Mouse (Mus musculus) intestine, embryonic 15.5 days (tissue): ENCODE data around the gene Gmpr. TPM values are rescaled to one million over a fixed set of nuclear protein-coding genes. Genes with fewer than 3 reads are reported as not detected.
"Not testable (repeated sequence)": the region's sequence is repeated elsewhere in the genome, so short reads cannot be mapped to it uniquely, and the experiment has no call there.

ENCODE experiments used
- ATAC-seq: fragments of 200-750 bp; cut with Nextera tagmentation; 2 replicates; pipeline ENCODE4 v1.8.0; 2017; ENCODE audit warnings: moderate TSS enrichment, moderate library complexity
- H3K27ac ChIP-seq: fragments of 300-500 bp; sonication (generic); 2 replicates; pipeline ENCODE4 v1.5.1; 2015; ENCODE audit warnings: mild to moderate bottlenecking, inconsistent platforms
- H3K27me3 ChIP-seq: fragments of 300-500 bp; sonication (generic); replicated peaks from 2 replicates; pipeline ENCODE4 v1.6.1; 2015; ENCODE audit warnings: inconsistent platforms
- H3K36me3 ChIP-seq: fragments of 300-500 bp; sonication (generic); 2 replicates; pipeline ENCODE4 v1.6.1; 2015; ENCODE audit warnings: inconsistent platforms
- H3K4me1 ChIP-seq: fragments of 300-500 bp; sonication (generic); replicated peaks from 2 replicates; pipeline ENCODE4 v1.6.1; 2015; ENCODE audit warnings: inconsistent platforms
- H3K4me2 ChIP-seq: fragments of 300-500 bp; sonication (generic); replicated peaks from 2 replicates; pipeline ENCODE4 v1.6.1; 2015; ENCODE audit warnings: mild to moderate bottlenecking, inconsistent platforms
- H3K4me3 ChIP-seq: fragments of 300-500 bp; sonication (generic); replicated peaks from 2 replicates; pipeline ENCODE4 v1.5.1; 2015; ENCODE audit warnings: inconsistent platforms
- H3K9ac ChIP-seq: fragments of 300-500 bp; sonication (generic); 2 replicates; pipeline ENCODE4 v1.6.1; 2015; ENCODE audit warnings: inconsistent platforms
- H3K9me3 ChIP-seq: fragments of 300-500 bp; sonication (generic); 2 replicates; pipeline ENCODE4 v1.6.1; 2016; ENCODE audit warnings: inconsistent platforms
- WGBS: fragments of 180-500 bp; shearing (Covaris S2); methylation state at CpG from one replicate; pipeline ENCODE4 v1.1.7; 2015; 5-methylcytosine and 5-hydroxymethylcytosine counted together
- polyA plus RNA-seq: library from polyadenylated mRNA; unstranded; fragments of >200 nt; fragmentation: Nextera tagmentation; extraction: Ambion mirVana; gene quantifications from 2 replicates; pipeline ENCODE4 v1.2.1, GENCODE M21; 2015

The Gmpr gene
- polyA plus RNA-seq, 1 experiment from 2014 or later = 26.9 TPM

DNA sequence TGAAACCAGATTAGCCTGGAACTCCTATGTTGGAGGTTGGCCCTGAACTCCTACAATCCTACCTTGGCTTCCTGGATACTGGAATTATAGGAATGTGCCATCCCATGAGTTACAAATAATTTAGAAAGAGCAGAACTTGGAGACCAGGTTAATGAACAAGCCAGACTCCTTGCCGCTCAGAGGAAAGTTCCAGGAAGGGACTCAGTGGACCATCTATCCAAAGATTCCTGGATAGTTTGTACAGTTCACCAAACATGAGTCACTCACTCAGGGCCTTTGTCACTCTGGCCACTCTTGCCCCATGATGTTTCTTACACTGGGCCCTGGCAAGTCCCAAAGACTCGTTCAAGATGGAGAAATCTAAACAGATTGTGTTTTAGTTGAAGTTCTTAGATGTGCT is 24.0 kb upstream of the Gmpr start:
- no peaks in the 10 kb centered on the region for H3K9me3 ChIP-seq
- no peaks in the 10 kb centered on the region for H3K36me3 ChIP-seq
- H3K4me3 ChIP-seq = no peak overlapping the region
- H3K4me2 ChIP-seq = no peak overlapping the region
- H3K27ac ChIP-seq = no peak overlapping the region
- no peaks in the 10 kb centered on the region for H3K27me3 ChIP-seq
- H3K9ac ChIP-seq = no peak overlapping the region
- no peaks in the 10 kb centered on the region for H3K4me1 ChIP-seq
- ATAC-seq = no peak
- WGBS = 93% methylated on average over 2 of the region's 2 CpGs

DNA sequence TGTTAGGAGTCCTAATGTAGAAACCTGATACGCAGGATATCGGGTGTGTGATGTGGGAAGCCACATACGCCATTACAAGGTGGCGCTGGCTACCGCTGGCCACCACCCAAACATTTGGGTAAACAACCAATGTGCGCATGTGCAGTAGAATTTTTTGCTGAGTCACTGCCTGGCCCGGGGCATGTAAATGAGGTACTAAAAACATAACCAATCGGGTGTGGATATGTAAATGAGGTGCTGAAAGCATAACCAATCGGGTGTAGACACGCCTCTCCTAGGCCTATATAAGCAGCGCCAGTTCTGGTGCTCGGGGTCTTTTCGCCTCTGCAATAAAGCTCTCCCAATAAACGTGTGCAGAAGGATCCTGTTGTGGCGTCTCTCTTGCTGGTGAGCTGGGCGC is 23.3 kb upstream of the Gmpr start:
- H3K27me3 ChIP-seq, H3K9me3 ChIP-seq, H3K4me3 ChIP-seq, H3K4me2 ChIP-seq, ATAC-seq, H3K4me1 ChIP-seq, H3K27ac ChIP-seq, H3K36me3 ChIP-seq, H3K9ac ChIP-seq: not testable (repeated sequence)
- 95% methylated on average over 16 of the region's 16 CpGs for WGBS

DNA sequence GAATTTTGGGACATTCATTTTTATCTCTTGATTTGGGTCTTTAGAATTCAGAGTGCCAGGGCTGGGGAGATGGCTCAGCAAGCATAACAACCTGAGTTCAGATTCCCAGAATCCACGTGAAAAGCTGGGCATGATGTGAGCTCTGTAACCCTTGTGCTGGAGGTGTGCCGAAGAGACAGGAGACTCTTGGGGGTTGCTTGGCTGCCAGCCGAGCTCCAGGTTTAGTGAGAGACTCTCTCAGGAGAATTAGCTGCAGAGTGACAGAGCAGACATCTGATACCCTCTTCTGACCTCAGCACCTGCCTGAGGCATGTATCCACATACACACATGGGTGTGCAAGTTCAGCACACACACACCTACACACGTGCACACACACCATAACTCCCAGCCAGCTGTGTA is 21.6 kb upstream of the Gmpr start:
- Histone ChIP-seq H3K4me3 (no peak overlapping the region), H3K9ac (no peak overlapping the region), H3K4me1 (no peaks in the 10 kb centered on the region), H3K36me3 (no peaks in the 10 kb centered on the region), H3K27ac (no peak overlapping the region), H3K9me3 (no peaks in the 10 kb centered on the region), H3K27me3 (no peaks in the 10 kb centered on the region), H3K4me2 (no peak overlapping the region)
- ATAC-seq = no peak
- 83% methylated on average over 4 of the region's 4 CpGs for WGBS

DNA sequence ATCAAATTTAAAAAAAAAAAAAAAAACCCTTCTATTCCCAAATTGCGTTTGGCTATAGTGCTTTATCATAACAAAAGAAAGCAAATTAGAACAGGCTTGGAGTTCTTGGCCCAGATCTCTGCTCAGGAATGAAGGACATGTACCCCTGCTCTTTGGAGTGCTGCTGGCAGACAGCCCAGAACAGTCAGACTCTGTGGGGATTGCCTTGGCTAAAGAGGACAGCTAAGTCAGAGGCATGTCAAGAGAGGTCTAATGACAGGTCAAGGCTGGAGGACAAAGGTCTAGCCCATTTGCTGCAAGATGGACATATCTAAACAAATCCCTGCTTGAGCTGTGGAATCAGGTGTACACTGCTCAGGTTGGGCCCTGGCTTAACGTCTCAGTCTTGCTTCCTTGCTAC is 20.6 kb upstream of the Gmpr start:
- WGBS = 46% methylated on average over 2 of the region's 2 CpGs
- Histone ChIP-seq H3K9me3 (no peaks in the 10 kb centered on the region), H3K4me2 (no peak overlapping the region), H3K27ac (no peak overlapping the region), H3K9ac (no peak overlapping the region), H3K27me3 (no peaks in the 10 kb centered on the region), H3K4me3 (no peak overlapping the region), H3K36me3 (no peaks in the 10 kb centered on the region), H3K4me1 (no peaks in the 10 kb centered on the region)
- ATAC-seq = peak; percentile 36; the same call in 1 of the 2 replicates

DNA sequence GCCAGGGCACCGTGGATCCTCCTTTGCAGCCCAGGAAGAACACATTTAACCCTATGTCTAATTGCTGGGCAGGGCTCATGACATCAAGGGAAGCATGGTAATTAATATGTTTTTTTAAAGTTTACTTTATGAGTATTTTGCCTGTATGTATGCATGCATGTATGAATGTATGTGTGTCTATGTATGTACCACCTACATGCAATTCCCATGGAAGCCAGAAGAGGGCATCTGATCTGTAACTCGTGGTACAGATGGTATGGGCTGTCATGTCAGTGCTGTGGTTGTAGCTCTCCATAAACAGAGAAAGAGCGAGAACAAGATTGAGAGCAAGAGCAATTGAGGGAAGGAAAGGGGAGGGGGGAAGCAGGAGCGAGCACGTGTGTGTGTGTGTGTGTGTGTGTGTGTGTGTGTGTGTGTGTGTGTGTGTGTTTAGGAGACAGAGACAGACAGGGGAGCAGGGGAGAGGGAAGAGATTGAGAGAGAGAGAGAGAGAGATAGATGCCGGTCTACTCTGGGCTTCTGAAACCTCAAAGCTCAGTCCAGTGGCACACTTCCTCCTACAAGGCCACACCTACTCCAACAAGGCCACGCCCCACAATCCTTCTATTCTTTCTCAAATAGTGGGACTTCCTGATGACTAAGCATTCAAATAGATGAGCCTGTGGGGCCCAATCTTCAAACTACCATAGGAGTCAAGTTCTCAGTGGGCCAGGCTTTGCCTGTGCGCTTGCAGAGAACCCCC is 15.1 kb upstream of the Gmpr start:
- WGBS = 77% methylated on average over 8 of the region's 8 CpGs
- H3K4me2 ChIP-seq = no peak overlapping the region
- ATAC-seq = no peak

DNA sequence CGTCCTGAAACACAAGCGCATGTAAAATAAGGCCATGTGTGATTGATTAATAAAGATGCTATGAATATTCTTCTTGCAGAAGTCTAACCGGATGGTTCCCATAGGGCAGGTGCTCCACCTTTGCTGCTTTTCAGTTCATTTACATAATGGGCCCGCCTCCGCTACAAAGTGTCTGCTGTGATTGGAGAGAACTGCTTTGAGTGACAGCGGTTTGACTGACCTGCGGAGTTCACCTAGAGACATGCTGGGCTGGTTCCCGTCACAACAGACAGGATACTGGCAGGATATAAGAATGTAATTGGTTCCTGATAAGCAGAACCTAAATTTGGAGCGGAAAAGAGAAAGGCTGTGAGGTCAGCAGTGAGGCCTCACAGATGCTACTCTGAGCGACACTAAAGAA is 13.4 kb upstream of the Gmpr start:
- Histone ChIP-seq H3K4me2 (0 out of 2 replicates have a peak overlapping the region, but pooled peaks have one; percentile 3), H3K36me3 (no peaks in the 10 kb centered on the region)
- WGBS = 46% methylated on average over 10 of the region's 10 CpGs

More for the DNA sequence above, 15.1 kb upstream of the Gmpr start:
- no peaks in the 10 kb centered on the region for H3K4me1 ChIP-seq
- H3K27me3 ChIP-seq = no peaks in the 10 kb centered on the region
- H3K36me3 ChIP-seq = no peaks in the 10 kb centered on the region
- no peak overlapping the region for H3K4me3 ChIP-seq
- no peaks in the 10 kb centered on the region for H3K9me3 ChIP-seq
- H3K27ac ChIP-seq = no peak overlapping the region
- H3K9ac ChIP-seq = no peak overlapping the region

DNA sequence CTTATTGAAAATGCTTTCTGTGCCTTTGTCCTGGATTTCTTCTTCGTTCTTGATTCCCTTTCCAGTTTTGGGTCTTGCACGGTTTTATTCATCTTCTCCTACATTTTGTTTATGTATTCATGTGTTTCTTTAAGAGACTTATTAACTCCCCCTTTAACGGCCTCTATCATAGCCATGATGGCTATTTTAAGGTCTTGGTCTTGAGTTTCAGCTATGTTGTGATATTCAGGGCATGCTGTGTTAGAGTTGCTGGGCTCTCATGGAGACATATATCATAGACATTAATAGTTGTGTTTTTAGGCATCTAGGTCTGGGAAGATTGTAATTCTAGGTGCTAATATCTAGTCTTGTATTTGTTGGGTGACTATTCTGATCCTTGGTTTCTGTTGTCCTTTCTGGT is 8.6 kb upstream of the Gmpr start:
- Histone ChIP-seq H3K27me3 (no peaks in the 10 kb centered on the region), H3K27ac (no peak overlapping the region), H3K9me3 (no peaks in the 10 kb centered on the region), H3K4me1 (no peaks in the 10 kb centered on the region), H3K9ac (no peak overlapping the region), H3K36me3 (no peaks in the 10 kb centered on the region), H3K4me2 (no peak overlapping the region), H3K4me3 (no peak overlapping the region)
- 80% methylated on average over 3 of the region's 3 CpGs for WGBS
- no peak for ATAC-seq

More for the DNA sequence above, 13.4 kb upstream of the Gmpr start:
- no peaks in the 10 kb centered on the region for H3K9me3 ChIP-seq
- ATAC-seq = peak; percentile 69
- no peak overlapping the region for H3K4me3 ChIP-seq
- H3K27ac ChIP-seq = no peak overlapping the region
- no peak overlapping the region for H3K9ac ChIP-seq
- H3K27me3 ChIP-seq = no peaks in the 10 kb centered on the region
- H3K4me1 ChIP-seq = no peaks in the 10 kb centered on the region

DNA sequence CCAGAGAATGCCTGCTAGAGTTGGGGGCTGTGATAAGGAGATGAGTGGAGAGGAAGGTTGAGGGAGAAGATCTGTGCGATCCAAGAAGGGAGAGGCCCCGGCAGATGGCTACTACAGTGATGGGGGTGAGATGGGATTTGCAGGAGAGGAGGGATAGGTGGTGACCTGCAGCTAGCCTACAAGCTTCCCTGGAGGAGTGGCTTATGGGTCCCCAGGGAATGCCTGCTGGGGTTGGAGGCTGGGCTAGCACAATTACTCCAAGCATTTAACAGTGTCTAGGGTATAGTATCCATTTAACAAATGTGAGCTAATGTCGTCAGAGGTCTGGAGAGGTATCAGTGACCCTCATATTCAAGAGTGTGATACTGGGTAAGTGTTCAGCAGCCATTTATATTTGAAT is 7.9 kb upstream of the Gmpr start:
- Histone ChIP-seq H3K27ac (no peak overlapping the region), H3K4me3 (no peak overlapping the region), H3K4me2 (no peak overlapping the region), H3K27me3 (no peaks in the 10 kb centered on the region), H3K9me3 (no peaks in the 10 kb centered on the region), H3K36me3 (no peaks in the 10 kb centered on the region), H3K4me1 (no peaks in the 10 kb centered on the region), H3K9ac (no peak overlapping the region)
- 89% methylated on average over 3 of the region's 3 CpGs for WGBS
- no peak for ATAC-seq

DNA sequence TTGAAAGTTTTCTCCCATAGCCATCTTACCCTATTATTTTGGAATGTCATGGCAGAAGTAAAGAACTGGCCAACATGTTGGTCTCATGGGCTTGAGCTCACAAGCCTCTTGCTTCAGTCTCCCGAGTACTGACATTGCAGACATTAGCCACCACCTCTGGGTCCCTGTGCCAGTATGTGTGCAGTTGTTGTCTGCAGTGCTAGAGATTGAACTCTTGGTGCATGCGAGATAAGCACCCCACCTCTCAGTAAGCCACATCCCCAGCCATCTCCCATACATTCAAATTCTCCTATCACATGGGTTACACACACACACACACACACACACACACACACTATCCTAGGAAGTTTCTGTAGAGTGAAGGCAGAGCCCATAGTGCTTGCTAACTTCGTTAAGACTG is 7.3 kb upstream of the Gmpr start:
- Histone ChIP-seq H3K9me3 (no peaks in the 10 kb centered on the region), H3K9ac (no peak overlapping the region), H3K27me3 (no peaks in the 10 kb centered on the region), H3K27ac (no peak overlapping the region), H3K4me1 (no peaks in the 10 kb centered on the region), H3K4me2 (no peak overlapping the region), H3K36me3 (no peaks in the 10 kb centered on the region), H3K4me3 (no peak overlapping the region)
- whole genome bisulfite sequencing = 86% methylated on average over 3 of the region's 3 CpGs
- no peak for ATAC-seq

DNA sequence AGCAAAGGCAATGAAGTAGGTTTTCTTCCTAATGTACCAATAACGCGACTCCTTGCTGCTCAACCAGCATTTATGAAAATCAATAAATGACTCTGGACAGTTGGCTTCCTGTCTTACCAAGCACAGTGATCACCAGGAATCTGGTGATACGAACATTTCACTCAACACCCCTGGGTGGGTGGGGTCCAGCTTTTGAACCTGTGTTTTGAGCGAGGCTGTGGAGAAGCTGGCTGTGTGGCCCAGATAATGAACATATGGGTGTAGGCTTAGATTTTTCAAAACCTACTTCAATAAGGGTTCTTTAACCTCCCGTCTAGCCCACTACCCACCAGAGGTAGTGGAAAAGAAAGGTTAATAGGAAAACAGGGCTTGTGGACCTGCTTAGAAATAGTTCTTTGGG is 4.5 kb upstream of the Gmpr start:
- Histone ChIP-seq H3K27me3 (no peaks in the 10 kb centered on the region), H3K27ac (no peak overlapping the region), H3K4me3 (no peak overlapping the region), H3K36me3 (no peaks in the 10 kb centered on the region), H3K9me3 (no peaks in the 10 kb centered on the region), H3K4me1 (no peaks in the 10 kb centered on the region; the same call in 1 of the 2 replicates), H3K4me2 (no peak overlapping the region), H3K9ac (no peak overlapping the region)
- WGBS = 85% methylated on average over 5 of the region's 5 CpGs
- ATAC-seq = no peak

DNA sequence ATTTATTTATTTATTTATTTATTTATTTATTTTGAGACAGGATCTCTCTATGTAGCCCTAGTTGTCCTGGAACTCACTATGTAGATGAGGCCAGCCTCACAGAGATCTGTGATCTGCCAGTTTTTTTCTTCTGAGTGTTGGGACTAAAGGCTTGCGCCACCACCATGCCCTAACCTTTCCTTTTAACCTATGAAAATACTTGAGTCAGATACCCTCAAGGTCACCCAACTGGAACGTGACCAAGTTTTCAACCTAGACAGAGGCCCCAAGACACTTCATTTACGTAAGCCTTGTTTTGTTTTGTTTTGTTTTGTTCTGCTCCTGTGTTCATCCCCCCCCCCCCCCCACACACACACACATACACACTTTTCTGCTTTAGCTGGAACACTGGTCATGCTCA is 1.7 kb upstream of the Gmpr start:
- peaks cover 11% of the 10 kb centered on the region for H3K4me1 ChIP-seq

DNA sequence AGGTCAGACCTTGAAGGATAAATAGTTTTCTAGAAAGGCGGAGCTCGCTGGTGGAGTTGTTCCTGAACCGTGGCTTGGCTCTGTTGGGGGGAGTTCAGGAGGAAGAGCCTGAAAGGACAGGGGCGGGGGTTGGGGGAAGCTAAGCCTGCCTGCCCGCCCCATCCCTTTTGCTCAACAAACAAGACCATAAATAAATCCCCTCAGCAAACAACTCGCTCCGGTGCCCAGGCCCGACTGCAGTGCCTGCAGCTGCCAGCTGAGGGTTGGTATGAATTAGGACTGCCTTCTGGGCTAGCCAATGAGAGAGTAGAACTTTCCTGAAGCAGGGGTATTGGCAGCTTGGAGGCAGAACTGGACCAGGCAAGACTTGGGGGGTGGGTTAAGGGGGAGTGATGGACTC is 1.3 kb downstream of the Gmpr start:
- 3% methylated on average over 8 of the region's 8 CpGs for WGBS
- no peak for ATAC-seq

More for the DNA sequence above, 1.7 kb upstream of the Gmpr start:
- Histone ChIP-seq H3K27me3 (no peaks in the 10 kb centered on the region), H3K9me3 (no peaks in the 10 kb centered on the region), H3K36me3 (no peaks in the 10 kb centered on the region), H3K9ac (no peak overlapping the region), H3K27ac (no peak overlapping the region), H3K4me2 (no peak overlapping the region), H3K4me3 (no peak overlapping the region)
- 98% methylated on average over 3 of the region's 3 CpGs for WGBS
- no peak for ATAC-seq

DNA sequence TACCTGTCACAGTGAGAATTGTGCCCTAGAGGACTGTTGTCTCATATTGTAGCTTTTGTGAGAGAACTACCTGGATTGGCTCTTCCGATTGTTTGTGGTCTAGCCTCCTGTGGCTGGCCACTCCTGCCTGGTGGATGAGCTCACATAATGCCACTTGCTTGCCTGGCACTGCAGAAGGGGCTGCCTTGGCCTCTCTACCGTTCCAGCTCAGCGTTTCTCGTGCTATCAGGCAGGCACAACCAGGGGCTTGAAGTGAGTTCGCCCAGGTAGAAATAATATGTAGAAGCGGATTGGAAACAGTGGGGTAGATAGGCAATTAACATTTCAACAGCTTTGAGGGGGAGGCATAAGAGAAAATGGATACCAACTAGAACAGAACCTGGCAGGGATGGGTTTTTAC is 2.1 kb downstream of the Gmpr start:
- Histone ChIP-seq H3K36me3 (no peaks in the 10 kb centered on the region), H3K4me1 (peaks cover 29% of the 10 kb centered on the region), H3K27ac (no peak overlapping the region), H3K4me2 (no peak overlapping the region), H3K9ac (no peak overlapping the region), H3K4me3 (no peak overlapping the region), H3K9me3 (no peaks in the 10 kb centered on the region), H3K27me3 (no peaks in the 10 kb centered on the region)
- 77% methylated on average over 6 of the region's 6 CpGs for WGBS
- no peak for ATAC-seq

More for the DNA sequence above, 1.3 kb downstream of the Gmpr start:
- Histone ChIP-seq H3K4me2 (peak overlapping the region; percentile 97), H3K27ac (0 out of 2 replicates have a peak overlapping the region, but pooled peaks have one; percentile 73), H3K9me3 (no peaks in the 10 kb centered on the region), H3K9ac (0 out of 2 replicates have a peak overlapping the region, but pooled peaks have one; percentile 8), H3K4me1 (peaks cover 25% of the 10 kb centered on the region), H3K27me3 (no peaks in the 10 kb centered on the region), H3K36me3 (no peaks in the 10 kb centered on the region), H3K4me3 (peak overlapping the region; percentile 61)
